Mouse (Mus musculus) cerebellum, adult 2 months (tissue): ENCODE data around the gene Rhox3g. TPM values are rescaled to one million over a fixed set of nuclear protein-coding genes. Genes with fewer than 3 reads are reported as not detected.
"Not testable (repeated sequence)": the region's sequence is repeated elsewhere in the genome, so short reads cannot be mapped to it uniquely, and the experiment has no call there.

Experiments
- DNase-seq, 2 experiments: peaks; one replicate each; pipeline ENCODE4 v3.0.0; 2021
- H3K27ac ChIP-seq: fragments of 200-500 bp; 2 replicates; pipeline ENCODE4 v1.5.1; 2012; ENCODE audit warnings: low read length, control low read depth, inconsistent platforms; ENCODE audit not compliant: insufficient read depth
- H3K27me3 ChIP-seq: fragments of 200-500 bp; 2 replicates; pipeline ENCODE4 v1.6.1; 2012; ENCODE audit warnings: inconsistent platforms, mild to moderate bottlenecking, low read length, moderate library complexity; ENCODE audit not compliant: control insufficient read depth, insufficient read depth
- H3K4me1 ChIP-seq: fragments of 200-500 bp; 2 replicates; pipeline ENCODE4 v1.6.1; 2011; ENCODE audit warnings: low read length; ENCODE audit not compliant: control insufficient read depth, insufficient read depth
- H3K4me3 ChIP-seq: fragments of 200-500 bp; replicated peaks from 2 replicates; pipeline ENCODE3; 2011; ENCODE audit warnings: mild to moderate bottlenecking, low read depth, low read length, control low read depth; ENCODE audit not compliant: insufficient read depth
- WGBS: fragments of 180-500 bp; shearing (Covaris S2); methylation state at CpG from one replicate; pipeline ENCODE4 v1.1.7; 2018; 5-methylcytosine and 5-hydroxymethylcytosine counted together
- polyA plus RNA-seq: library from polyadenylated mRNA; depleted of rRNA; stranded (reverse); fragments of >200 nt; gene quantifications from 2 replicates; pipeline ENCODE4 v1.2.3, GENCODE M21; 2012; rRNA removed

Rhox3g gene
- polyA plus RNA-seq: not detected in 2 replicates

- 96% methylated on average over 2 of the region's 2 CpGs for WGBS
- H3K4me3 ChIP-seq, H3K4me1 ChIP-seq, H3K27me3 ChIP-seq, DNase-seq, H3K27ac ChIP-seq: not testable (repeated sequence)
Measured at GRCm38 (mm10) chrX:37628512-37628911, at the start of gene Rhox3g. Gene Rhox3g (minus strand): TSS chrX:37628612.

DNA sequence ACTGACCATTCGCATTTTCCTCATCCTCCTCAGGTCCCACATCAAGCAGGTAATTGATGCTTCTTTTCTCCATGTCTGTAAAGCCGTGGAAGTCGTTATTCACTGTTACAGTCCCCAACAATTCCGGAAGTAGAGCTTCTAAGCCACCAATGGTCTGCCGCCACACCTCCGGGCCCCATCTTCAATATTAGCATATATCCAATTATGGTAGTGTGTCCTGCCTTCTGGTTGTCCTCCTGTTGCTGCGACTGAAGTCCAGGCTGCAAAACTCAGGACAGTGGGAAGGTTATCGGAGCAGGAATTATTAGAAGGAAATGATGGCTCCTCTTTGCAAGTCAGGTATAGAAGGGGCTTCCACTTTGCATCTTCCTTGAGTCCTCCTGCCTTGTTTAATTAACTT, 44.8 kb upstream of the Rhox3g start, which contains the start of gene Rhox2h:
TSS of gene Rhox2h (minus strand) at position 101 of the 400 bp plus-strand sequence.
- not testable (repeated sequence) for H3K4me1 ChIP-seq, DNase-seq, H3K27me3 ChIP-seq, H3K27ac ChIP-seq, H3K4me3 ChIP-seq
- 84% methylated on average over 8 of the region's 8 CpGs for WGBS

DNA sequence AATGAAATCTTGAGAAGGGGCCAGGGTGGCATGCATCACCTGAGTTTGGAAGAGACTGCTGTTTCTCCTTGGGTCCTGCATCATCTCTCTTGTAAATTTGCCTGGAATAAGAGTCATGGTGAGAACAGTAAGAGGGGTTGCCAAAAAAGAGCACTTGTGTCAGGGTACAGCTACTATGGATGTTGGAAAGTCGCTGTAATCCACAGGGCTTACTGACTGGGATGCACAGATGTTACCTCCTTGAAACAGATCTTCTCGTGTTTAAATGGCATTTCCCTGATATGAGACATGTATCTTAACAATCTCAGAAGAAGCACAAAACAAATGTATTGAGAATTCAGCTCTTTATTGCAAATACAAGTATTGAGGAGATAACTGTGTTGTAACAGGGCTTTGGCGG, 40.3 kb upstream of the Rhox3g start, which contains the start of gene Rhox3h:
TSS of gene Rhox3h (minus strand) at position 101 of the 400 bp plus-strand sequence.
- H3K27me3 ChIP-seq, DNase-seq, H3K27ac ChIP-seq, H3K4me3 ChIP-seq, H3K4me1 ChIP-seq: not testable (repeated sequence)
- WGBS: 100% methylated on average over 1 of the region's 3 CpGs

DNA sequence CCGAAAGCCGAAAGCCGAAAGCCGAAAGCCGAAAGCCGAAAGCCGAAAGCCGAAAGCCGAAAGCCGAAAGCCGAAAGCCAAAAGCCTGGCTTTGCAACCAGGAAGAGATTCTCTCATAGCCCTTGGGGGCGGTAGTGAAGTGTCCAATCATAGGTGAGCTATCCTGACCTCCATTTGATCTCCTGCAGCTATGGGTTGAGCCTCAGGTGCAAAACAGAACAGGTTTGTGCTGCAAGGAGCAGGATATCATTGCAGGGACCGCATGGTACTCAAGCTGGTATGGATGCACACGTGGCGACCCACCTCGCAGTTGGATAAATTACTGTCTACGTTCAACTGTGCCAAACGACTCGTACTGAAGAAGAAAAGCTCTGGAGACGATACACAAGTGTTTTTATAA, 22.8 kb upstream of the Rhox3g start, which contains the start of gene Rhox4g:
TSS of gene Rhox4g (minus strand) at position 101 of the 400 bp plus-strand sequence.
- not testable (repeated sequence) for H3K27me3 ChIP-seq, DNase-seq, H3K27ac ChIP-seq, H3K4me3 ChIP-seq, H3K4me1 ChIP-seq
- WGBS: 96% methylated on average over 18 of the region's 20 CpGs

GRCm38 (mm10) chrX:37643370-37643769, 15.0 kb upstream of the Rhox3g start, which contains the start of gene Rhox2g:
Gene Rhox2g (minus strand): TSS chrX:37643470.
- not testable (repeated sequence) for H3K4me3 ChIP-seq, H3K27me3 ChIP-seq, H3K27ac ChIP-seq, DNase-seq, H3K4me1 ChIP-seq
- WGBS: 86% methylated on average over 6 of the region's 6 CpGs

GRCm38 (mm10) chrX:37607604-37608003, 20.8 kb downstream of the Rhox3g start, which contains the start of gene Rhox4f:
Gene Rhox4f (minus strand): TSS chrX:37607704.
- H3K27me3 ChIP-seq, H3K4me3 ChIP-seq, H3K27ac ChIP-seq, H3K4me1 ChIP-seq, DNase-seq: not testable (repeated sequence)
- 94% methylated on average over 19 of the region's 19 CpGs for WGBS

- DNase-seq, H3K27ac ChIP-seq, H3K4me1 ChIP-seq, H3K27me3 ChIP-seq, H3K4me3 ChIP-seq: not testable (repeated sequence)
Measured at GRCm38 (mm10) chrX:37580692-37581091, 47.7 kb downstream of the Rhox3g start, which contains the start of gene Rhox3f. Gene Rhox3f (plus strand): TSS chrX:37580992.

Other genes starting within 250 kb of the Rhox3g start
- not detected in 2 replicates for gene Rhox3a2, start 248.6 kb downstream of the Rhox3g start, polyA plus RNA-seq
- not detected in 2 replicates for gene Rhox4a2, start 237.8 kb downstream of the Rhox3g start, polyA plus RNA-seq
- gene Rhox2b, start 216.5 kb downstream of the Rhox3g start, polyA plus RNA-seq: not detected in 2 replicates
- not detected in 2 replicates for gene Rhox4b, start 196.1 kb downstream of the Rhox3g start, polyA plus RNA-seq
- not detected in 2 replicates for gene Rhox2c, start 174.9 kb downstream of the Rhox3g start, polyA plus RNA-seq
- not detected in 2 replicates for gene Rhox3c, start 170.0 kb downstream of the Rhox3g start, polyA plus RNA-seq
- not detected in 2 replicates for gene Rhox4c, start 148.3 kb downstream of the Rhox3g start, polyA plus RNA-seq
- gene Rhox2d, start 135.2 kb downstream of the Rhox3g start, polyA plus RNA-seq: not detected in 2 replicates
- not detected in 2 replicates for gene Rhox4d, start 114.3 kb downstream of the Rhox3g start, polyA plus RNA-seq
- not detected in 2 replicates for gene Rhox2e, start 98.2 kb downstream of the Rhox3g start, polyA plus RNA-seq
- not detected in 2 replicates for gene Rhox3e, start 86.6 kb downstream of the Rhox3g start, polyA plus RNA-seq
- not detected in 2 replicates for gene Rhox4e, start 71.2 kb downstream of the Rhox3g start, polyA plus RNA-seq
- not detected in 2 replicates for gene Rhox2f, start 57.2 kb downstream of the Rhox3g start, polyA plus RNA-seq
- not detected in 2 replicates for gene Rhox3f, start 47.6 kb downstream of the Rhox3g start, polyA plus RNA-seq
- gene Rhox4f, start 20.9 kb downstream of the Rhox3g start, polyA plus RNA-seq: not detected in 2 replicates
- gene Rhox2g, start 14.9 kb upstream of the Rhox3g start, polyA plus RNA-seq: not detected in 2 replicates
- not detected in 2 replicates for gene Rhox4g, start 22.7 kb upstream of the Rhox3g start, polyA plus RNA-seq
- not detected in 2 replicates for gene Rhox3h, start 40.2 kb upstream of the Rhox3g start, polyA plus RNA-seq
- not detected in 2 replicates for gene Rhox2h, start 44.7 kb upstream of the Rhox3g start, polyA plus RNA-seq
- 0.33 TPM in 1 of 2 replicates, not detected in the other for gene Rhox5, start 176.2 kb upstream of the Rhox3g start, polyA plus RNA-seq
- 0.10 TPM in 1 of 2 replicates, not detected in the other for gene Rhox6, start 198.3 kb upstream of the Rhox3g start, polyA plus RNA-seq
- gene Rhox7a, start 203.1 kb upstream of the Rhox3g start, polyA plus RNA-seq: not detected in 2 replicates